Mouse (Mus musculus) embryonic facial prominence, embryonic 11.5 days (tissue): ENCODE data around the gene Capn15. TPM values are rescaled to one million over a fixed set of nuclear protein-coding genes. Genes with fewer than 3 reads are reported as not detected.

Source experiments
- ATAC-seq: fragments of 200-750 bp; cut with Nextera tagmentation; replicated peaks from 2 replicates; pipeline ENCODE4 v1.8.0; 2017; ENCODE audit warnings: low read depth; ENCODE audit not compliant: insufficient number of reproducible peaks, low FRiP score, low TSS enrichment
- DNase-seq: peaks from one replicate; pipeline ENCODE4 v3.0.0-alpha.2; 2015; ENCODE audit warnings: low spot score
- H3K27ac ChIP-seq: fragments of 300-500 bp; sonication (generic); replicated peaks from 2 replicates; pipeline ENCODE4 v1.5.1; 2014; ENCODE audit warnings: mild to moderate bottlenecking, low read depth, low read length, control low read depth
- H3K27me3 ChIP-seq: fragments of 300-500 bp; sonication (generic); 2 replicates; pipeline ENCODE4 v1.6.1; 2014; ENCODE audit warnings: mild to moderate bottlenecking, low read length, moderate library complexity, mixed read lengths; ENCODE audit not compliant: control insufficient read depth, insufficient read depth
- H3K36me3 ChIP-seq: fragments of 300-500 bp; sonication (generic); replicated peaks from 2 replicates; pipeline ENCODE4 v1.6.1; 2014; ENCODE audit warnings: low read depth, mild to moderate bottlenecking, low read length, moderate library complexity, mixed read lengths; ENCODE audit not compliant: control insufficient read depth, insufficient read depth
- H3K4me1 ChIP-seq: fragments of 300-500 bp; sonication (generic); 2 replicates; pipeline ENCODE4 v1.6.1; 2014; ENCODE audit warnings: low read length, mixed read lengths; ENCODE audit not compliant: control insufficient read depth, insufficient read depth
- H3K4me2 ChIP-seq: fragments of 300-500 bp; sonication (generic); 2 replicates; pipeline ENCODE4 v1.6.1; 2014; ENCODE audit warnings: low read depth, mild to moderate bottlenecking, control low read depth, low read length, moderate library complexity
- H3K4me3 ChIP-seq: fragments of 300-500 bp; sonication (generic); 2 replicates; pipeline ENCODE4 v1.5.1; 2014; ENCODE audit warnings: low read depth, low read length, control low read depth
- H3K9ac ChIP-seq: fragments of 300-500 bp; sonication (generic); replicated peaks from 2 replicates; pipeline ENCODE4 v1.6.1; 2014; ENCODE audit warnings: mild to moderate bottlenecking, control low read depth, low read length
- H3K9me3 ChIP-seq: fragments of 300-500 bp; sonication (generic); replicated peaks from 2 replicates; pipeline ENCODE4 v1.6.1; 2016; ENCODE audit warnings: mild to moderate bottlenecking, low read length, inconsistent platforms, mixed read lengths; ENCODE audit not compliant: control insufficient read depth
- whole genome bisulfite sequencing: fragments of 180-500 bp; shearing (Covaris S2); extraction: QIAGEN DNeasy Blood & Tissue Kit; methylation state at CpG from one replicate; pipeline ENCODE4 v1.1.7; 2014; 5-methylcytosine and 5-hydroxymethylcytosine counted together
- polyA plus RNA-seq: library from polyadenylated mRNA; unstranded; fragments of >200 nt; fragmentation: Nextera tagmentation; extraction: Ambion mirVana; gene quantifications from 2 replicates; pipeline ENCODE4 v1.2.1, GENCODE M21; 2014

Capn15 gene
- polyA plus RNA-seq, 1 experiment from 2014 or later = 20.2 TPM

GRCm38 (mm10) chr17:25944366-25945163 lies 41.0 kb downstream of the Capn15 start, which contains the start of the genes Pigq and Nhlrc4:
Gene Pigq (minus strand): TSS chr17:25944936.
Gene Nhlrc4 (minus strand): TSS chr17:25944961.
- Histone ChIP-seq H3K27me3 (no peaks in the 10 kb centered on the region), H3K4me3 (no peak within 1 kb of the TSS), H3K4me1 (no peaks in the 10 kb centered on the region; the same call in 1 of the 2 replicates), H3K9ac (no peak within 1 kb of the TSS), H3K4me2 (peak within 1 kb of the TSS; percentile 8; the same call in 1 of the 2 replicates), H3K36me3 (no peaks in the 10 kb centered on the region), H3K9me3 (no peaks in the 10 kb centered on the region), H3K27ac (no peak within 1 kb of the TSS)
- ATAC-seq = no peak
- WGBS = 53% methylated on average over 5 of the region's 6 CpGs
- DNase-seq = no peak

- no peaks in the 10 kb centered on the region for H3K27me3 ChIP-seq
- H3K9ac ChIP-seq = no peak overlapping the region
- H3K4me1 ChIP-seq = no peaks in the 10 kb centered on the region; the same call in 1 of the 2 replicates
- H3K4me3 ChIP-seq = no peak overlapping the region
- no peak for DNase-seq
- no peaks in the 10 kb centered on the region for H3K9me3 ChIP-seq
- H3K36me3 ChIP-seq = no peaks in the 10 kb centered on the region
- no peak overlapping the region for H3K27ac ChIP-seq
- no peak for ATAC-seq
- WGBS = 73% methylated on average over 9 of the region's 9 CpGs
- peak overlapping the region; percentile 8; the same call in 1 of the 2 replicates for H3K4me2 ChIP-seq
Measured at GRCm38 (mm10) chr17:25943769-25944168, 41.8 kb downstream of the Capn15 start.

GRCm38 (mm10) chr17:25943221-25943620 lies 42.4 kb downstream of the Capn15 start:
- Histone ChIP-seq H3K4me3 (no peak overlapping the region), H3K27me3 (no peaks in the 10 kb centered on the region), H3K4me1 (no peaks in the 10 kb centered on the region; the same call in 1 of the 2 replicates), H3K9me3 (no peaks in the 10 kb centered on the region), H3K9ac (no peak overlapping the region), H3K36me3 (no peaks in the 10 kb centered on the region), H3K27ac (no peak overlapping the region), H3K4me2 (no peak overlapping the region)
- ATAC-seq (no peak), DNase-seq (no peak)
- 70% methylated on average over 3 of the region's 3 CpGs for WGBS

- no peak overlapping the region for H3K27ac ChIP-seq
- DNase-seq = no peak
- no peaks in the 10 kb centered on the region for H3K36me3 ChIP-seq
- H3K4me2 ChIP-seq = no peak overlapping the region
- 77% methylated on average over 2 of the region's 2 CpGs for WGBS
- no peak for ATAC-seq
- H3K27me3 ChIP-seq = no peaks in the 10 kb centered on the region
- peak overlapping the region; percentile 70; the same call in 1 of the 2 replicates for H3K4me3 ChIP-seq
- peak overlapping the region; percentile 19 for H3K9ac ChIP-seq
- no peaks in the 10 kb centered on the region; the same call in 1 of the 2 replicates for H3K4me1 ChIP-seq
- no peaks in the 10 kb centered on the region for H3K9me3 ChIP-seq
Measured at GRCm38 (mm10) chr17:25942597-25943151, 42.9 kb downstream of the Capn15 start.

GRCm38 (mm10) chr17:25941511-25942241 lies 43.9 kb downstream of the Capn15 start:
- WGBS = 4% methylated on average over 53 of the region's 54 CpGs

GRCm38 (mm10) chr17:25934526-25934925 lies 51.1 kb downstream of the Capn15 start:
- H3K36me3 ChIP-seq = peaks cover 10% of the 10 kb centered on the region
- H3K9ac ChIP-seq = no peak overlapping the region
- H3K27me3 ChIP-seq = no peaks in the 10 kb centered on the region
- DNase-seq = no peak
- no peaks in the 10 kb centered on the region for H3K4me1 ChIP-seq
- WGBS = 100% methylated on average over 1 of the region's 1 CpGs
- H3K9me3 ChIP-seq = no peaks in the 10 kb centered on the region
- no peak overlapping the region for H3K4me2 ChIP-seq
- H3K4me3 ChIP-seq = no peak overlapping the region
- ATAC-seq = no peak
- no peak overlapping the region for H3K27ac ChIP-seq

More at GRCm38 (mm10) chr17:25941511-25942241, 43.9 kb downstream of the Capn15 start:
- Histone ChIP-seq H3K4me2 (peak overlapping the region; percentile 55), H3K9ac (peak overlapping the region; percentile 93), H3K27ac (peak overlapping the region; percentile 87), H3K36me3 (no peaks in the 10 kb centered on the region; the same call in 1 of the 2 replicates), H3K4me1 (no peaks in the 10 kb centered on the region; the same call in 1 of the 2 replicates), H3K4me3 (peak overlapping the region; percentile 70), H3K27me3 (no peaks in the 10 kb centered on the region), H3K9me3 (no peaks in the 10 kb centered on the region)
- ATAC-seq (peak; percentile 40; the same call in 1 of the 2 replicates), DNase-seq (peak; percentile 76)

- no peak for DNase-seq
- 74% methylated on average over 2 of the region's 2 CpGs for WGBS
- no peaks in the 10 kb centered on the region for H3K4me1 ChIP-seq
Measured at GRCm38 (mm10) chr17:25925348-25925747, 60.2 kb downstream of the Capn15 start.

More at GRCm38 (mm10) chr17:25925348-25925747, 60.2 kb downstream of the Capn15 start:
- peaks cover 5% of the 10 kb centered on the region for H3K36me3 ChIP-seq
- H3K27me3 ChIP-seq = no peaks in the 10 kb centered on the region
- no peak overlapping the region for H3K27ac ChIP-seq
- H3K9ac ChIP-seq = no peak overlapping the region
- no peak overlapping the region for H3K4me2 ChIP-seq
- H3K4me3 ChIP-seq = no peak overlapping the region
- H3K9me3 ChIP-seq = no peaks in the 10 kb centered on the region
- no peak for ATAC-seq
